Mouse (Mus musculus): ENCODE results near the gene Lamb2. TPM values are rescaled to one million over a fixed set of nuclear protein-coding genes. Genes with fewer than 3 reads are reported as not detected.

The Lamb2 gene
- total RNA-seq, 2 experiments from 2014 or later = 0.05 to 0.08 TPM

- no peak for ATAC-seq (replicated peaks; ENCODE audit: poor library complexity)
Measured at GRCm38 (mm10) chr9:108489702-108490558, 10.4 kb downstream of the Lamb2 start.

GRCm38 (mm10) chr9:108490559-108491285, 11.2 kb downstream of the Lamb2 start, which contains the start of gene Usp19:
Usp19 (plus strand) TSS chr9:108490602.
- peak; percentile 90 for ATAC-seq (replicated peaks; ENCODE audit: poor library complexity)

DNA sequence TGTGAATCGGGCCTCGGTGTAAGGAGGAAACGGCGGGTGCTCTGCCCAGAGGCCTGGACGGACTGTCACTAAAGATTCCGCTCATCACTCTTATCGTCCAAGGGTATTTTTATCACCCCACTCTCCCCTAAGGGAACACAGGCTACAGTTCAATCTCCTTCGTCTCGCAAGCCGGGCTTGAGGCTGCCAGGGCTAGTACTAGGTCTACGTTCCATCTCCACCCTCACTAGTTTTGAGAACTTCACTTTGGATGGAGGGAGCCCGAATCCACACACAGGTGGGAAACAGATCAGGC, 11.7 kb downstream of the Lamb2 start:
- no peak for ATAC-seq (replicated peaks; ENCODE audit: poor library complexity)

- ATAC-seq (replicated peaks; ENCODE audit: poor library complexity) = peak; percentile 63
Measured at GRCm38 (mm10) chr9:108492043-108492750, 12.7 kb downstream of the Lamb2 start.

DNA sequence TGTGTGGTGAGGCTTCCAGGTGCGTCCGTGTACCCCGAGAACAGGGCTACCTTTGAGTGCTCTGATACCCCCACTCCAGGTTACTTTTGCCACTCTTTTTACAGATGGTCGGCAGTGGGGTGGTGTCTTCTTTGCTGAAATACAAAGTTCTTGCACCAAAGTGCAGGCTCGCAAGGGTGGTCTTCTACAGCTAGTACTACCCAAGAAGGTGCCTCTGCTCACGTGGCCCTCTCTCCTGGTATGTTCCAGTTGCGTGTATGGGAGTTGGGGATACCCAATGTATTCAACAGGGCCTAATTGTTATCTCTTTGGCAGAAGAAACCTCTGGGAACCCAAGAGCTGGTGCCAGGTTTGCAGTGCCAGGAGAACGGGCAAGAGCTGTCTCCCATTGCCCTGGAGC, 13.7 kb downstream of the Lamb2 start:
- no peak for ATAC-seq (replicated peaks; ENCODE audit: poor library complexity)

- ATAC-seq (replicated peaks; ENCODE audit: poor library complexity) = no peak
Measured at GRCm38 (mm10) chr9:108494146-108494825, 14.8 kb downstream of the Lamb2 start.

DNA sequence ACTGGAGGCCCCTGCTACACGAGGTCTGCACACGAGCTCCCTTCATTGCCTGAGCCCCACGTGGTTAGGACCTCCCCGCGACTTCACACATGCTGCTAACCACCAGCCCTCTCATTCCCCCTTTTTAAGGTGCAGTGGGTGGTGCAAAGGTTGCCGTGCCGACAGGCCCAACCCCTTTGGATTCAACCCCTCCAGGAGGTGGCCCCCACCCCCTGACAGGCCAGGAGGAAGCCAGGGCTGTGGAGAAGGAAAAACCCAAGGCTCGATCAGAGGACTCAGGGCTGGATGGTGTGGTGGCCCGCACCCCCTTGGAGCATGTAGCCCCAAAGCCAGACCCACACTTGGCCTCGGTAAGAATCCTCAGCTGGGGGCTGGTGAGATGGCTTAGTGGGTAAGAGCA, 15.4 kb downstream of the Lamb2 start:
- ATAC-seq (replicated peaks; ENCODE audit: poor library complexity) = no peak

GRCm38 (mm10) chr9:108499231-108499630, 19.7 kb downstream of the Lamb2 start:
- no peak for ATAC-seq (replicated peaks; ENCODE audit: poor library complexity)

GRCm38 (mm10) chr9:108499943-108500342, 20.4 kb downstream of the Lamb2 start:
- ATAC-seq (replicated peaks; ENCODE audit: poor library complexity) = no peak

DNA sequence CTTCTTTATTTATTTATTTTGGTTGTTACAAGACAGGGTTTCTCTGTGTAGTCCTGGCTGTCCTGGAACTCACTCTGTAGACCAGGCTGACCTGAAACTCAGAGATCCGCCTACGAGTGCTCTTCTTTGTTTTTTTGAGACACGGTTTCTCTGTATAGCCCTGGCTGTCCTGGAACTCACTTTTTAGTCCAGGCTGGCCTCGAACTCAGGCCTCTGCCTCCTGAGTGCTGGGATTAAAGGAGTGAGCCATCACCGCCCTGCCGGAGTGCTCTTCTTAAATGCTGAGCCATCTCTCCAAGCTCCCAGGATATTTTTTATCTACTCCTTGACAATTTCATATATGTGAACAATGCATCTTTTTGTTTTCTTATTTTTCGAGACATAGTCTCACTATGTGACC, 27.4 kb downstream of the Lamb2 start:
- no peak for ATAC-seq (replicated peaks; ENCODE audit: poor library complexity)

DNA sequence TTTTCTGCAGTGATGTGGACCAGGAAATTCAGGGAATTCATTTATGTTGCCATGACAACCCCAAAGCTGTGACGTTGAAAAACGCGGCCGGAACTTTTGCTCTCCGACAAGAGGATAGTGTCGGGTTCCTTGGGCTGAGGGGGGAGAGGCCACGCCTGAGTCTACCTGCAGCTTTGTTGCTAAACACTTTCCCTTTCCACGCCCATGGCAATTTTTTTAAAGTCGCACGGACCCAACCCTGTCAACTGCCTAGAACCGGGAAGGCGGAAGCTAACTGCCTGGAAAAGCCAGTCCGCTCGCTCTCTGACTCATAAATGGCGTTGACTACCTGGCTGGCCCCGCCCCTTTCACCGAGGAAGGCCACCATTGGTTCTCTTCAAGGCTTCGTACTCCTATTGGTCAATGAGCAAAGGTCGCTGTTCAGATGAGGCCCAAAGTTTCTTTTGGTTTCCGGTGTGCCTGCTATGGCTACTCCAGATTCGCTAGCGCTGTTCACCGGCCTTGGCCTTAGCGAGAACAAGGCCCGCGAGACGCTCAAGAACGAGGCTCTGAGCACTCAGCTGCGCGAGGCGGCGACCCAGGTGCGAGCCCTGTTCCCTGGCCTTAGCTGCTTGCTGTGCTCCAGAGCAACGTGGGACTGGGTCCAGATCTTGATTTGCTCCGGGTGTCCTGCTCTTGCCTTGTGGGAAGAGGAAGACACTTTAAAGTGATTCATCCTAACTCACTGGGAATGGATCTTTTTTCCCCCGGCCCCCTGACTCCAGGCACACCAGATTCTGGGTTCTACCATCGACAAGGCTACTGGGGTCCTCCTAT, 28.3 kb downstream of the Lamb2 start, which contains the start of gene Qars:
Qars (plus strand) TSS at position 88 of the 816 bp plus-strand sequence.
- ATAC-seq (replicated peaks; ENCODE audit: poor library complexity) = peak; percentile 99

GRCm38 (mm10) chr9:108508776-108509175, 29.2 kb downstream of the Lamb2 start:
- no peak for ATAC-seq (replicated peaks; ENCODE audit: poor library complexity)

- ATAC-seq (replicated peaks; ENCODE audit: poor library complexity) = peak; percentile 87
Measured at GRCm38 (mm10) chr9:108516380-108517251, 37.1 kb downstream of the Lamb2 start, which contains the start of gene Qrich1. Qrich1 (plus strand) TSS chr9:108516806.

GRCm38 (mm10) chr9:108517253-108517930, 37.9 kb downstream of the Lamb2 start:
- ATAC-seq (replicated peaks; ENCODE audit: poor library complexity) = peak; percentile 56

DNA sequence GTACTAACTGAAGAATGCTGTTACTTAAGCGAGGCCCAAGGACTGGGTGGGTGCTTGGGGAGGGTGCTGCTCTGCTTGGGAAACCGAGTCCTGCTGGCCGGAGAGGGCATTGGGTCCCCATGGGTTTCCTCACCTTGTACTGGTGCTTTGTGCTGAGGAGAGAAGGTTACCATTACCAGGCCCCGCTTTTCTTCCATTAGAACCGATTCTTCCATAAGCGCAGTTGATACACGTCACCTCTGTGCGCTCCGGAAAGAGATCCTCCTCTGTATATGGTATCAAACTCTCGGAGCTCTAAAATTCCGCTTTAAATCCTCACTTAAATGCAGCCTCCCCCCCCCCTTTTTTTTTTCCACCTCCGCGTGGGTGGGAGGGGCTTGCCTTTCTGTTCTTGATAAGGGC, 38.4 kb downstream of the Lamb2 start:
- ATAC-seq (replicated peaks; ENCODE audit: poor library complexity) = peak; percentile 28

DNA sequence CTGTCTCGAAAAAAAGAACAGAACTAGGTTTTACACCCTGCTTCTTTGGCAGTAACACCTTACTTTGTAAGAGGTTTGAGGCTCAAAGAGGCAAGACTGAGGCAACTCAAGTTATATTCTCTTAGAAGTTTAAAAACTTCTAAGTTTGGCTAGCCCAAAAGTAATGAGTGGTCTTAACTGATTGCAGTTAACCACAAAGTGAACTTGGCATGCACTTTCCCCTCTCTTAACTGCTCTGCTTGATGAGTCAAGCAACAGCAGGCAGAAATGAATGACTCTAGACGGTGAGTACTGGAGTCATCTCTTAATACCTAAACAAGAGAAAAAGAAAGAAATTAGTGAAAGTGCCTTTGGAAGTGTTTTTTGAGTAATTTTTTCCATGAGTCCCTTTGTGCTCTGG, 42.1 kb downstream of the Lamb2 start:
- ATAC-seq (replicated peaks; ENCODE audit: poor library complexity) = no peak

DNA sequence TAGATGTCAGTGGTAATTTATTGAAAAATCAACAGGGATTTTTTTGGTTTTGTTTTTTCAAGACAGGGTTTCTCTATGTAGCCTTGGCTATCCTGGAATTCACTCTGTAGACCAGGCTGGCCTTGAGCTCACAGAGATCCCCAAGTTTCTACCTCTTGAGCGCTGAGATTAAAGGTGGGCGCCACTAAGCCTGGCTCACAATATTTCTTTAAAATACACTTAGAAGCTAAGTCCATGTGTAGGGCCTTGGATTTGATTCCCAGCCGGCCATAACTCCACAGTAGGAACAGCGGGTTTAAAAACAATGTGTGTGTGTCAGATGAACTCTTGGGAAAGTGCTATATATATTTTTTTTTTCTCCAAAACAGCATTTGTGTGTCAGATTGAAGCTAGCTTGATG, 43.8 kb downstream of the Lamb2 start:
- ATAC-seq (replicated peaks; ENCODE audit: poor library complexity) = no peak

GRCm38 (mm10) chr9:108525400-108525799, 45.9 kb downstream of the Lamb2 start:
- ATAC-seq (replicated peaks; ENCODE audit: poor library complexity) = no peak
